Mouse (Mus musculus) kidney, adult 8-10 months (tissue): Measurements from ENCODE around the gene Aak1.
"Not testable (repeated sequence)": the region's sequence is repeated elsewhere in the genome, so short reads cannot be mapped to it uniquely, and the experiment has no call there.

Experiments used
- DNase-seq, 2 experiments: peaks; one replicate each; pipeline ENCODE4 v3.0.0; 2022

The Aak1 gene

GRCm38 (mm10) chr6:86841949-86842348 is 7.4 kb upstream of the Aak1 start:
- peak; percentile 63 to 77 for DNase-seq

- DNase-seq: no peak
Observed at GRCm38 (mm10) chr6:86843636-86844035, 5.7 kb upstream of the Aak1 start.

- DNase-seq: no peak
Observed at GRCm38 (mm10) chr6:86846467-86846866, 2.9 kb upstream of the Aak1 start.

- DNase-seq: no peak
Observed at GRCm38 (mm10) chr6:86847816-86848215, 1.5 kb upstream of the Aak1 start.

- no peak for DNase-seq
Observed at GRCm38 (mm10) chr6:86848580-86848914, 770 bp upstream of the Aak1 start.

- peak; percentile 35 to 54 for DNase-seq
Observed at GRCm38 (mm10) chr6:86849692-86850445, 552 bp downstream of the Aak1 start.

GRCm38 (mm10) chr6:86850588-86850987 is 1.3 kb downstream of the Aak1 start:
- DNase-seq: no peak

- peak in 1 of 2 experiments; percentile 42 for DNase-seq
Observed at GRCm38 (mm10) chr6:86851561-86851960, 2.2 kb downstream of the Aak1 start.

GRCm38 (mm10) chr6:86853928-86854327 is 4.6 kb downstream of the Aak1 start:
- no peak for DNase-seq

GRCm38 (mm10) chr6:86854941-86855340 is 5.6 kb downstream of the Aak1 start:
- no peak for DNase-seq

- DNase-seq: no peak
Observed at GRCm38 (mm10) chr6:86858606-86859005, 9.3 kb downstream of the Aak1 start.

GRCm38 (mm10) chr6:86860732-86861463 is 11.6 kb downstream of the Aak1 start:
- no peak for DNase-seq

- no peak for DNase-seq
Observed at GRCm38 (mm10) chr6:86864358-86864757, 15.0 kb downstream of the Aak1 start.

- no peak for DNase-seq
Observed at GRCm38 (mm10) chr6:86870335-86870734, 21.0 kb downstream of the Aak1 start.

GRCm38 (mm10) chr6:86871783-86872182 is 22.5 kb downstream of the Aak1 start:
- no peak for DNase-seq

- peak in 1 of 2 experiments; percentile 22 for DNase-seq
Observed at GRCm38 (mm10) chr6:86874711-86875375, 25.5 kb downstream of the Aak1 start.

GRCm38 (mm10) chr6:86876451-86876850 is 27.1 kb downstream of the Aak1 start:
- DNase-seq: no peak

GRCm38 (mm10) chr6:86878656-86879055 is 29.3 kb downstream of the Aak1 start:
- DNase-seq: not testable (repeated sequence)

- DNase-seq: peak in 1 of 2 experiments; percentile 34
Observed at GRCm38 (mm10) chr6:86879314-86879713, 30.0 kb downstream of the Aak1 start.

- no peak for DNase-seq
Observed at GRCm38 (mm10) chr6:86884230-86884629, 34.9 kb downstream of the Aak1 start.

GRCm38 (mm10) chr6:86884746-86885145 is 35.4 kb downstream of the Aak1 start:
- no peak for DNase-seq

- peak in 1 of 2 experiments; percentile 56 for DNase-seq
Observed at GRCm38 (mm10) chr6:86885816-86886529, 36.7 kb downstream of the Aak1 start.

- no peak for DNase-seq
Observed at GRCm38 (mm10) chr6:86886803-86887202, 37.5 kb downstream of the Aak1 start.
